Comparison of ENCODE assay signal across 9 mouse cellular contexts in the genomic region with DNA sequence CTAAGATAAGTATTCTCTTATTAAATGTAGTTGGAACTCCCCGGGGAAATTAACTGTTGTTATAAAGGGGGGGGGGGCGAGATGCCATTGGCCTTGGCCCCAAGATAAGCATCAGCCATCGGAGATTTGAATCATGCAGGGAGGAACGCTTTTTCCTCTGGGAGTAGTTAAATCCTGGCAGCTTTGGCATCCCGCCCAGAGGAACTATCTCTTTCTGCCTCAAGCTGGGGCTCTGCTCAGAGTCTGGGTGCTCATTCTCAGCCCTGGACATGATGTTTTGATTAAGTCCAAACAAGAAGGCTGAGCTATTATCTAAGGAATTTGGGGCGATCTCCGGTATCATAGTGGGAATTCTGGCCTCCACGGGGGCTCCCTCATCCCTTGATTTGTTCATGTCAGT.
A peak's percentile ranks its signal among the peaks of the same experiment; 100 is the strongest.
DNase-seq lines count a peak whose midpoint lies in the region.
"Had no signal": no experiment of that assay in that cellular context is flagged by ENCODE, and none has a peak within 500 bp of the region (broad histone marks: within the 10 kb centered on the region; RNA-seq: fewer than 3 reads in every experiment).

No protein-coding gene starts in this region.

- peak; percentile 9 for DNase-seq in layer of hippocampus, adult 11-12 months (ENCODE audit: low spot score)
- no peak for DNase-seq in layer of hippocampus, postnatal 14 days (ENCODE audit: low spot score in 2 of 2)
- peak; percentile 6 for DNase-seq in urinary bladder, postnatal 25 days (ENCODE audit: low spot score)
- no peak for DNase-seq in urinary bladder, postnatal 10 days (ENCODE audit: low spot score)
- DNase-seq in kidney, postnatal 25 days: peak; percentile 57 to 62
- DNase-seq in yolk sac, embryonic 10.5 days (ENCODE audit: low spot score): peak; percentile 26
- DNase-seq in spleen, postnatal 36 days (ENCODE audit: low spot score in 2 of 2): no peak
- no peak for DNase-seq in thymus, postnatal 0 days (ENCODE audit: low spot score)
- DNase-seq: cerebellum, postnatal 36 days had no signal

Comparison
In these comparisons a context has a peak if more than half of its experiments do, and no peak if none do; other contexts are left out.
1. DNase-seq: peak in layer of hippocampus, adult 11-12 months (single experiment), urinary bladder, postnatal 25 days (single experiment), kidney, postnatal 25 days (2 of 2) and yolk sac, embryonic 10.5 days (single experiment); none in layer of hippocampus, postnatal 14 days (0 of 2), urinary bladder, postnatal 10 days (single experiment), spleen, postnatal 36 days (0 of 2) and thymus, postnatal 0 days (single experiment).